Mouse (Mus musculus) E14TG2a.4 (cell line): ENCODE measurements around the gene Tcp11l1.

ENCODE experiments used
- CTCF ChIP-seq: conservative IDR thresholded peaks from 2 replicates; pipeline ENCODE4 v1.5.1; 2014; ENCODE audit warnings: low read length
- NANOG ChIP-seq: IDR thresholded peaks from 2 replicates; pipeline ENCODE4 v1.6.1; 2014; ENCODE audit warnings: borderline replicate concordance, low read length, mixed read lengths
- POU5F1 ChIP-seq: IDR thresholded peaks from 2 replicates; pipeline ENCODE4 v1.6.1; 2014; ENCODE audit warnings: low read length, borderline replicate concordance

DNA sequence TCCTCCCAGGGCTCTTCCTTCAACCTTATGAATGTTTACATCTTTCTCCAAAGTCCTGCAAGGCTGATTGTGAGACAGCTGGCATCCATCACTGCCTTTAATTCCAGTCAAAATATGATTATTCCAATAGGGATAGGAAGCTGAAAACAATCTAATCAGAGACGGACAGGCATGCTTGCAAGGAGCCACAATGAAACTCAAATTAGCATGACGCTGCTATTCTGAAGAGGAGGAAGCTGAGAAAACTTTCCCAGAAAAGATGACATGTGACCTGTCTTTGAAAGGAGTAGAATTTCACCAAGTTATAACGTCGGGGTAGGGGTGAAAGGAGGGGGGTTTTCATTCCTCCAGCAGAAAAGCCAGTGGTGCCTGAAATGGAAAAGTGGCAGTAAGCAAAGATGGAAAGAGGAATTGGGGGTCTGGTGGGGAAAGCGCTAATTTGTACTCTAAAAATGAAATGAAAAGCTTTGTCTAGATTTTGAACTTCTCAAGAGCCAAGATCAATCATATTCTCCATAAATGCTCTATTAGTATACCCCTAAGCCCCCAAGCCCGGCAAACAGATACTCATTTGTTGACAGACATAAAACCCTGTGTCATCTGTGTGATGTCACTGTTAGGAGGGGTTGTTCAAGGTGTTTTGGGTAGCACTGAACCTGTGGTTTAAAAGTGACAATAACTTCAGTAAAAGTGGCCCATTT lies 1.1 kb downstream of the Tcp11l1 start:
- TF ChIP-seq CTCF (no peak), NANOG (no peak), POU5F1 (no peak)
